Mouse (Mus musculus) mesoderm, embryonic 11.5 days (tissue): Measurements from ENCODE around the gene Dennd4a.

Experiments used
- DNase-seq: peaks from one replicate; pipeline ENCODE4 v3.0.0-alpha.2; 2012; ENCODE audit warnings: low read depth, low spot score

The Dennd4a gene

DNA sequence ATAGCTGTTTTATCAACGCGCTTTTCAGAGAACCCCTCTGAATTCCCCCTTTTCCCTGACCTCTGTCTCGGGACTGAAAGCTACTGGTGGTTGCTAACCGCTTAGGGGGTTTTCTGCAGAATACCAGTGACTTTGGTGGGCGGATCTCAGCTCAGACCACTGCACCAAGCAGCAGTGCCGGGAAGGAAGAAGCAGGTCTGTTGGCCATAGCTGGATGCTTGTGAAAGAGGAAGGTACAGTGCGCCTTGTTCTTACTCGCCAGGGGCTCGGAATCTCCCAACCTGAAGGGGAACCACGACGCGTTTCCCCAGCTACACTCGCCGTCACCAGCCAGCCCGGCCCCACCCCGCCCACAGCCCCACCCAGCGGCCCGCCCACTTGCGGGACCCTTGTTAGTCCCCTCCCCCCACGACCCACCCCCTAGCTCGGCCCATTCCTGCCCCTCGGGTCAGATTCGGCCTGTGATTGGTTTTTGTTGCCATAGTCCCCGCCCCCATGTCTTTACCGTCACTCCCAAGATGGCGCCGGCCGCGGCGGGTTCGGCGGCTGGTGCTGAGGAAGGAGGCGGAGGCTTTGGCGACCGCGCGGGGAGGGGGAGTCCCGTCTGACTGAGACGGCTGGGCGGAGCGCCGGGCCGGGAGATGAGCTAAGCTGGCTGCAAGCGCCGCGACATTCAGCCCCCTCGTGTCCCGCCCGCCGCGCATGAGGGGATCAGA lies at the start of gene Dennd4a:
Dennd4a (plus strand) TSS at position 519 of the 716 bp plus-strand sequence.
- peak; percentile 99 for DNase-seq

DNA sequence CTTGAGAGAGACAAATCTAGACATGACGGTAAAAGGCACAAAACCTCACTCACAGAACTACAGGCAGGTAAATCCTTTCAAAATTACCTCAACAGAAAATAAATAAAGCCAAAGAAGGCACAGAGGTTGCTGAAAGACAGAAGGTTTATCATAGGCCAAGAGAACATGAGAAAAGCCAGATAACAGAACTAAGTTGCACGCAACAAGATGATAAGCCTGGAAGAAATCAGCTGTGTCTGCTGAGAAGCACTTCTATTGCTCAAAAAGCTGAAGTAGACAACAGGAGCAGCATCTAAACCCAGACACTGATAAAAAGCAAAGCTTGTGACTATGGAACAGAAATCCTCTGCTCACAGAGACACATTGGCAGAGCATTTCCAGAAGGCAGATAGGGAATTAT lies 46.3 kb upstream of the Dennd4a start:
- no peak for DNase-seq

- DNase-seq, result no peak
These were observed 45.0 kb upstream of the Dennd4a start for GRCm38 (mm10) chr9:64766136-64766535.

- no peak for DNase-seq
These were observed 43.3 kb upstream of the Dennd4a start for GRCm38 (mm10) chr9:64767796-64768195.

- peak; percentile 58 for DNase-seq
These were observed 42.0 kb upstream of the Dennd4a start for GRCm38 (mm10) chr9:64769066-64769695.

GRCm38 (mm10) chr9:64769911-64770310 lies 41.2 kb upstream of the Dennd4a start:
- DNase-seq, result no peak

DNA sequence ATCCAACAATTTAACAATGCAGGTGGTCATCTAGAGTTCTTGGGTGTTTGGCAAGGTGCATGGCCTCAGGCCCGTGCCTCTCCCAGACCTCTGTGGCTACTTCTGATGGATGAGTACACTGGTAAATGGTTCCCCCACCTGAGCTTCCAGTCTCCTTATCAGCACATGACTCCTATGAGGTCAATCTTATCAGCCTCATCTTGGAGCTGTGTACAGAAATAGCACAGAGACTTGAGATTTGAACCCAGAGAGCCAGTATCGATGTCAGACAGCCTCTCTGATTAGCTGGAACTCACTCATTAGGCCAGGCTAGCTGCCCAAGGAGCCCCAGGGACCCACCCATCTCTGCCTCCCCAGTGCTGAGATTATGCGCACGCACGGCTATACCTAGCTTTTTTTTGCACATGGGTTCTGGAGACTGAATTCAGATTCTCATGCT lies 40.7 kb upstream of the Dennd4a start:
- no peak for DNase-seq

- no peak for DNase-seq
These were observed 39.9 kb upstream of the Dennd4a start for GRCm38 (mm10) chr9:64771236-64771635.

DNA sequence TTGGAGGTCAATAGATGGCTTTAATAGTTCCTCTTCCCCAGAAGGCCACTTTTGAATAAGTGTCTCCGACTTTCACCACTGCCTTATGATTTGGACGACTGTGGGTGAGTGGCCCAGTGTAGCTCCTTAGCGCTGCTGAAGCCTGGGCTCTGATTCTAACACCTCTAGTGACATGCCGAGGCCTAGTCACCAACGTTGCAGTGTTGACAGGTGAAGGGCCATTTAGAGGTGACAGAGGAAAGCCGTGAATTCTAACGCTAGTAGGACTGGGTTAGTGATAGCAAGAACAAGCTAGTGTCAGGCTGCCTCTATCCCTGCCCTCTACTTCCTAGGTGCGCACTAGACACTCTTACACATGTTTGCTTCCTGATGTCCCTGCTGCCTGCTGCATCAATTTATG lies 37.9 kb upstream of the Dennd4a start:
- DNase-seq, result no peak

- no peak for DNase-seq
These were observed 37.2 kb upstream of the Dennd4a start for GRCm38 (mm10) chr9:64773936-64774335.

GRCm38 (mm10) chr9:64774411-64774811 lies 36.7 kb upstream of the Dennd4a start:
- DNase-seq, result no peak

DNA sequence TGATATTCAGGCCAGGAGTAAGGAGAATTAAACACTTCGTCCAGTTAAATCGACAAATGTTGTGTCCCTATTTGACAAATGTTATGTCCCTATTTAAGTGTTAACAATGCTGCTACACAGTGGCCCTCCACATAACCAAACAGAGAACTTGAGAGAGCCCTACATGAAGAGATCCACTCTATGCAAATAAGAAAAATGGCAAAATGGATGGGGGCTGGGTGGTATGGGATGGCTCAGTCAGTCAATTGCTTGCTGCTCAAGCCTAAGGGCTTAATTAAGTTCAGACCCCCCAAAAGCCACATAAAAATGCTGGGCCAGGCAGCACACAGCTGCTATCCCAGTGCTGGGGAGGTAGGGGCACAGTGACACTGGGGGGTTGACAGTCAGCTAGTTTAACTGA lies 36.3 kb upstream of the Dennd4a start:
- no peak for DNase-seq

- no peak for DNase-seq
These were observed 35.6 kb upstream of the Dennd4a start for GRCm38 (mm10) chr9:64775491-64775890.

DNA sequence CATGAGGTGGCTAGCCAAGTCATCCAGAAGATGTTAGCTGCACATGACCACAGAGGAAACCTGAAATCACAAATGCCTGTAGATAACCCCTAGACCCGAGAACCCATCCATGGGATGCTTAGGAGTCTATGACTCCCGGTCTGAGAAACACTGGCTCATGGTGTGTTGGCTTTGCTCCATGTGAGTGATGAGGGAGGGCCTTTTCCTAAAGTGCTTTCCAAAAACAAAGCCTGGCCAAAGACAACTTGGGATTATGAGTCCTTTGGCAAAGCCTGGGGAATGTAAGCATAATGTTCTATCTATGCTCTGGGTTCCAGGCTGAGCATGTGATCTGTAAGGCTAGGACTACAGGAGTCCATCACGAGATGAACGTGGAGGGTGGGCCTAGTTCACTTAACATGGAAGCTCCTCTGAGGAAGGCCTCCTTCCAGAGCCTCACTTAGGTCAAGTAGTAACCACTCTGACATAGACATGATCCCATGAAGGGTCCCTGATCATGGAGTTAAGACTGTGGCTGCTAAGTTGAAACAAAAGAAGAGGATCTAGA lies 33.6 kb upstream of the Dennd4a start:
- no peak for DNase-seq

DNA sequence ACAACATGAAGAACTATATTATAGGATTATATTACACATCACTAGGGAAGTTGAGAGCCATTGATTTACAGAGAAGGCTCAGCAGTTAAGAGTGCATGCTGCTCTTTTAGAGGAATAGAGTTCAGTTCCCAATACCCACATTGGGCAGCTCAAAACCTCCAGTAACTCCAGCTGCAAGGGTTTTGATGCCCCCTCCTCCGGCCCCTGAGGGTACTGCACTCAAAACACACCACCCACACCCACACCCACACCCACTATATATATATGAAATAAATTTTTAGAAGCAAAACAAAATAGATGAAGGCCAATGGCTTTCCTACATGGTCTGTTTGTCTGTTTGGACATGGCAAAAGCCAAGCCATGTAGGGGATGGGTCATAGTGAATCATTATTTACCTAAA lies 33.0 kb upstream of the Dennd4a start:
- no peak for DNase-seq

GRCm38 (mm10) chr9:64779628-64780027 lies 31.5 kb upstream of the Dennd4a start:
- peak; percentile 59 for DNase-seq

- no peak for DNase-seq
These were observed 27.6 kb upstream of the Dennd4a start for GRCm38 (mm10) chr9:64783511-64783910.

DNA sequence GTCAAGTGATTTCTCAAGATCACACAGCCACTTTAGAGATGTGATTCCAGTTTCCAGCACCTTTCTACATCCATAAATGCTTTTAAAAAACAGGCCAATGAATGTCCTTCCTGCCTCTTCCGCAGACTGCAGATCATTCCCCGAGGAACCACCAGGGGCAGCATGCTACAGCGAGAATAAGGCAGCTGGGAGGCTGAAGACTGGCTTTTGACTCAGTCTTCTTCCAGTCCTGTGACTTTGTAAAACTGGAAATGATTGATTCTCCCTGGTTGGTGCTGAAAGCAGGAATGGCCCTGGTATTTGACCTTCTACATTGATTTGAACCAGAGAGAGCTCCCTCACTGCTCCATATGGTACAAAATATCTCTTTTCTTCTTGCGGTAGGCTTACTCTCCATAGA lies 26.3 kb upstream of the Dennd4a start:
- DNase-seq, result peak; percentile 77

- DNase-seq, result no peak
These were observed 24.8 kb upstream of the Dennd4a start for GRCm38 (mm10) chr9:64786216-64786905.

DNA sequence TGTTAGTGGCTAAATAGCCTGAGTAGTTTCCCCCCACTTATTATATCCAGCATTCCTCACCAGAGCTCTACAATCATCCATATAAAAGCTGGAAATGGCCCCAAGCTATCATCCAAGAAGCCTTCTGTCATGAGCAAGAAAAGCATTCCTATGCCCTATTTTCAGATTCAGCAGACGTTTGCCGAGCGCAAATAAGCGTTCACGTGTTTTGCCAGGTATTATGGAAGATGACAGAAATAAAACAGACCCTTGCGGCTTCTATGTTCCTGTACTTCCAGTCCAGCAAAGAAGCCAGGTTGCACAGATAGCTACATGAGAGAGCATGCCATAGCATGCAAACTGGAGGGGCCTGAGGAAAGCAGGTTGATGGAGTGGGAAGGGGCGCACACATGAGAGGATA lies 23.1 kb upstream of the Dennd4a start:
- DNase-seq, result no peak

DNA sequence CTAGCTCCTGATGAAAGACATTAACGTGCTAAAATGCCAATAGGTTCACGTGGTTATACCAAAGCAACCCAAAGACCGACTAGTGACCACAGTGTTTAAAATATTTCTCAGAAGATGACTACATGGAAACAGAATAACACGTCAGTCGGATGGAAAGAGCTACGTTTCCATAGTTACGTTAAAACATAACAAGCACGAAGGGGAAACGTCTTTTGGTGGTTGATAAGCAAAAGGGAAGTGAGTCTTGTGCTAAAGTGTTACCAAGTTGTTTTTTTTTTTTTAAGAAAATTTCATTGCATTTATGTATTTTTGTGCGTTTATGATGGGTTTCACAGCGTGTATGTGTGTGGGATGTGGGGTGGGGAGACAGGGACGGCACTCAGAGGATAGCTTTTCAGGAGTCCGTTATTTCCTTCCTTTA lies 21.8 kb upstream of the Dennd4a start:
- no peak for DNase-seq

DNA sequence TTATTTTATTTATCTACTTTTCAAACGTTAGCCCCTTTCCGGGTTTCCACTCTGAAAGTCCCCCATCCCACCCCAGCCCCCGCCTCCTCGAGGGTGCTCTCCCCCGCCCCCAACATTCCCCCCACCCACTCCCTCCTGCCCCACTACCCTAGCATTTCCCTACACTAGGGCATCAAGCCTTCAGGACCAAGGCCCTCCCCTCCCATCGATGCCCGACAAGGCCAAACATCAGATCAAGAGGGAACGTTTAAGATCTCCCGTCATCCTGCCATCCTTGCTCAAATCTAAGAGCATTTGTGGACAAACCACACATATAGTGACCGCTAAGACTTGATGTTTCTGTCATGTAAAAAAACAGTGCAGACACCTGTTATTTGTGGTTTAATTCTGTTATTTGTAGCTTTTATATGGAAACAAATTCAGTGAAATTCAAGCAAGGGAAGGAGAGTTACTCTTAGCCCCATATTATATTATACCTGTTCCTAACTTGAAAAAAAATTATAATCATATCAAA lies 21.2 kb upstream of the Dennd4a start:
- no peak for DNase-seq
